Mouse (Mus musculus): ENCODE measurements around the gene Cpm.

GRCm38 (mm10) chr10:117584102-117584501, 45.2 kb upstream of the Cpm start:
- no peak for TF ChIP-seq CTCF (IDR thresholded peaks at IDR 0.05; ENCODE audit: extremely low read depth, insufficient read depth, low read length)
- no peak for TF ChIP-seq POLR2A (IDR thresholded peaks at IDR 0.05; ENCODE audit: extremely low read depth, insufficient read depth, low read length)
